Mouse (Mus musculus): ENCODE measurements around the gene Zcchc18.
"Not testable (repeated sequence)": the region's sequence is repeated elsewhere in the genome, so short reads cannot be mapped to it uniquely, and the experiment has no call there.

DNA sequence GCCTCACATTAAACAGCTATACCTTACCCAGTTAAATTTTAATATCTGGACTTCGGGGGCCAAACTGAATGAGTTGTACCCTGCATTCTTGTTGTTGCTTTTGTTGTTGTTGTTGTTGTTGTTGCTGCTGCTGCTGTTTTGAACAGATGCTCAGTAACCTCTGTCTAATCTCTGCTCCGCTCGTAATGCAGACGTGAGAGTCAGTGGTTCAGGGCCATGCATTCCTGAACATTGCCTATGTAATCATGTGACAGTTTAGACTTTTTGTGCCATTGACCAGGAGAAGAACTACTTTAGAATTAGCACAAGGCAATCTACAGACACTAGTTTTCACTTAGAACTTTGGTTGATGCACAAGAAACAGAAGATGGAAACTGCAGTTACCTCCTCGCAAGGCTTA lies 34.7 kb upstream of the Zcchc18 start:
- TF ChIP-seq CTCF (IDR thresholded peaks at IDR 0.05; ENCODE audit: low read depth, low read length); EP300 (IDR thresholded peaks at IDR 0.05; ENCODE audit: insufficient read depth, low read depth, low read length); POLR2A (IDR thresholded peaks at IDR 0.05; ENCODE audit: insufficient read depth, low read length): not testable (repeated sequence)

All from ES-Bruce4 (cell line).